Mouse (Mus musculus): ENCODE data around the gene Aipl1. TPM values are rescaled to one million over a fixed set of nuclear protein-coding genes. Genes with fewer than 3 reads are reported as not detected.

Gene Aipl1
- total and polyA plus RNA-seq, 3 experiments: 0.39 to 0.58 TPM; not detected in 1

DNA sequence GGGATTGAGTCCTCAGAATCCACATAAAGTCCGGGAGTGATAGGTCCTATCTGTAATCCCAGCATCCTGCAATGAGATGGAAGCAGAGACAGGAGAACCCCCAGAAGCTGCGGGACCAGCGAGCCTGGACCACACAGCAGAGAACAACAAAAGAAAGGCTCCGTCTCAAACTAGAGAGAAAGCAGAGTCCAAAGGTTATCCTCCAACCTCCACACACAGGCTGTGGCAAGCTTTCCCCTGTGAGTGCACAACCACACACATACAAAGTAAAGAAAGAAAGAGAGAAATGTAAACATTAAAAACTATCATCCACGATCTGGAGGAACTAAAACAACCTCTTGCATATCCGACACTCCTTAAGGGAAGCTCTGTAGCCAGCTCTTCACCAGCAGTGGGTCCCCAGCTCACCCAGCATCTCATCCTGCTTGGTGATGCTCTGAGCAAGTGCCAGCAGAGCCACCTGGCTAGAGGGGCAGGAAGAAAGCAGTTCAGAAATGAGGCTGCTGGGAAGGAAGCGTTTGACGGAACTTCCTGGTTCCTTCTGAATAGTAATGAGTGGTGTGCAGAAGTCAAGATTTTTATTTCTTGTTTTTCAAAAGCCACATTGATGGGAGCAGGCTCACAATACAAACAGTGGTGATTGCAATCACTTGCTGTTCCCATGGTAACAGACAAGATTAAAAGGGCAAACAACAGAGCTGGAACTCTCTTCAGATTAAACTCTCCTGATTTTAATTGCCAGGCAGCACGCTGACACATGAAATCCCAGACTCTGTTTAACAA, 26.2 kb downstream of the Aipl1 start:
- Histone ChIP-seq H3K9me3 (replicated peaks; ENCODE audit: insufficient read depth, low read length) (no peaks in the 10 kb centered on the region), H3K27me3 (ENCODE audit: control insufficient read depth in 1 of 2, insufficient read depth in 2 of 2, low read length in 2 of 2) (0 out of 4 replicates have a peak, but pooled peaks cover 0 to 2% of the 10 kb centered on the region in 2 experiments), H3K27ac (ENCODE audit: control insufficient read depth, low read depth, low read length) (no peak overlapping the region), H3K9ac (ENCODE audit: control insufficient read depth, low read depth, low read length, poor library complexity, severe bottlenecking) (no peak overlapping the region), H3K79me2 (ENCODE audit: control insufficient read depth, insufficient read depth, low read length, poor library complexity) (no peaks in the 10 kb centered on the region), H3K4me1 (ENCODE audit: control insufficient read depth in 1 of 2, insufficient read depth in 2 of 2, low read length in 2 of 2) (no peaks in the 10 kb centered on the region), H3K4me3 (ENCODE audit: control insufficient read depth in 1 of 2, insufficient read depth in 1 of 2, low read depth in 2 of 2, low read length in 2 of 2) (no peak overlapping the region), H3K36me3 (ENCODE audit: control insufficient read depth in 1 of 2, insufficient read depth in 2 of 2, low read length in 2 of 2) (no peaks in the 10 kb centered on the region)
- no peak for DNase-seq (ENCODE audit: low read depth, low spot score)
- no peak for TF ChIP-seq SIN3A (IDR thresholded peaks at IDR 0.05; ENCODE audit: low read length)
- no peak for TF ChIP-seq TBP (IDR thresholded peaks at IDR 0.05; ENCODE audit: low read depth, low read length)
- no peak for TF ChIP-seq ZC3H11A (IDR thresholded peaks at IDR 0.05; ENCODE audit: low read depth, low read length)
- no peak for TF ChIP-seq NRF1 (IDR thresholded peaks at IDR 0.05; ENCODE audit: insufficient read depth, low read depth, low read length, poor library complexity, severe bottlenecking)
- no peak for TF ChIP-seq ZNF384 (IDR thresholded peaks at IDR 0.05; ENCODE audit: low read depth, low read length)
- no peak for TF ChIP-seq TCF12 (IDR thresholded peaks at IDR 0.05; ENCODE audit: low read depth, low read length)
- no peak for TF ChIP-seq RAD21 (IDR thresholded peaks at IDR 0.05; ENCODE audit: low read depth, low read length)
- no peak for TF ChIP-seq BHLHE40 (IDR thresholded peaks at IDR 0.05; ENCODE audit: borderline replicate concordance, low read depth, low read length)
- TF ChIP-seq HCFC1 (IDR thresholded peaks at IDR 0.05; ENCODE audit: low read depth, low read length): no peak
- TF ChIP-seq USF2 (IDR thresholded peaks at IDR 0.05; ENCODE audit: borderline replicate concordance in 1 of 2, insufficient read depth in 1 of 2, low read depth in 1 of 2, low read length in 2 of 2): no peak
- no peak for TF ChIP-seq NELFE (IDR thresholded peaks at IDR 0.05; ENCODE audit: low read depth, low read length)
- TF ChIP-seq E2F4 (IDR thresholded peaks at IDR 0.05; ENCODE audit: borderline replicate concordance, low read depth, low read length): no peak
- no peak for TF ChIP-seq TAL1 (IDR thresholded peaks at IDR 0.05; ENCODE audit: low read length)

DNA sequence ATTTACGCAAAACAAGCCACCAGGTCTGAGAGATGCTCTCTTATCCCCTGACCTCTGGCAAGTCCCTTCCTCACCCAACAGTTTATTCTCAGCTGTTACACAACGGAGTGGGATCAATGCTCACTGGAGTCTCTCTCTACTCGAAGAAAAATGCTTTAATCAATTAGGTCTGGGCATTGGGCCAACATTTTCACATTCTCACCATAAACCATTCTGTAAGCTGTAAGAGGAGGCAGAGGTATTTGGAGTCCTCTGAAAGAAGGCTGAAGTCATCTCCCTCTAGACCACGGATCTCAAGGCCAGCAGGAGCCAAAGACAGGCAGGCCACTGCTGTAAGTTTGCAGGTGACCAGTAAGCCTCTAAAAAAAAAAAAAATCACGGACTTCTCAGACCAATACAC, 26.9 kb downstream of the Aipl1 start:
- 0 out of 4 replicates have a peak, but pooled peaks cover 0 to 2% of the 10 kb centered on the region in 2 experiments for H3K27me3 ChIP-seq (ENCODE audit: control insufficient read depth in 1 of 2, insufficient read depth in 2 of 2, low read length in 2 of 2)
- no peak overlapping the region for H3K27ac ChIP-seq (ENCODE audit: control insufficient read depth, low read depth, low read length)
- no peak overlapping the region for H3K9ac ChIP-seq (ENCODE audit: control insufficient read depth, low read depth, low read length, poor library complexity, severe bottlenecking)
- no peaks in the 10 kb centered on the region for H3K79me2 ChIP-seq (ENCODE audit: control insufficient read depth, insufficient read depth, low read length, poor library complexity)
- no peaks in the 10 kb centered on the region for H3K4me1 ChIP-seq (ENCODE audit: control insufficient read depth in 1 of 2, insufficient read depth in 2 of 2, low read length in 2 of 2)
- no peak for DNase-seq (ENCODE audit: low read depth, low spot score)
- H3K4me3 ChIP-seq (ENCODE audit: control insufficient read depth in 1 of 2, insufficient read depth in 1 of 2, low read depth in 2 of 2, low read length in 2 of 2): no peak overlapping the region
- no peaks in the 10 kb centered on the region for H3K9me3 ChIP-seq (replicated peaks; ENCODE audit: insufficient read depth, low read length)
- no peaks in the 10 kb centered on the region for H3K36me3 ChIP-seq (ENCODE audit: control insufficient read depth in 1 of 2, insufficient read depth in 2 of 2, low read length in 2 of 2)
- TF ChIP-seq NRF1 (IDR thresholded peaks at IDR 0.05; ENCODE audit: insufficient read depth, low read depth, low read length, poor library complexity, severe bottlenecking) (no peak), USF1 (IDR thresholded peaks at IDR 0.05; ENCODE audit: low read depth, low read length) (no peak), MAZ (IDR thresholded peaks at IDR 0.05; ENCODE audit: low read depth, low read length) (no peak), GATA1 (IDR thresholded peaks at IDR 0.05; ENCODE audit: low read depth, low read length) (no peak), MYB (IDR thresholded peaks at IDR 0.05; ENCODE audit: low read depth, low read length) (no peak), NELFE (IDR thresholded peaks at IDR 0.05; ENCODE audit: low read depth, low read length) (no peak), ELF1 (IDR thresholded peaks at IDR 0.05; ENCODE audit: low read depth, low read length) (no peak), EP300 (IDR thresholded peaks at IDR 0.05; ENCODE audit: low read depth in 1 of 2, low read length in 2 of 2) (no peak), RCOR1 (IDR thresholded peaks at IDR 0.05; ENCODE audit: low read depth, low read length) (no peak), ZNF384 (IDR thresholded peaks at IDR 0.05; ENCODE audit: low read depth, low read length) (no peak), HCFC1 (IDR thresholded peaks at IDR 0.05; ENCODE audit: low read depth, low read length) (no peak), RAD21 (IDR thresholded peaks at IDR 0.05; ENCODE audit: low read depth, low read length) (no peak), MAX (IDR thresholded peaks at IDR 0.05; ENCODE audit: low read length) (no peak), TCF12 (IDR thresholded peaks at IDR 0.05; ENCODE audit: low read depth, low read length) (no peak), POLR2AphosphoS5 (IDR thresholded peaks at IDR 0.05; ENCODE audit: borderline replicate concordance, low read depth, low read length) (no peak), ZMIZ1 (IDR thresholded peaks at IDR 0.05; ENCODE audit: low read depth, low read length) (no peak), UBTF (IDR thresholded peaks at IDR 0.05; ENCODE audit: borderline replicate concordance, insufficient read depth, low read depth, low read length) (no peak)
